Comparison of ENCODE assay signal across 10 mouse cellular contexts in the genomic region with DNA sequence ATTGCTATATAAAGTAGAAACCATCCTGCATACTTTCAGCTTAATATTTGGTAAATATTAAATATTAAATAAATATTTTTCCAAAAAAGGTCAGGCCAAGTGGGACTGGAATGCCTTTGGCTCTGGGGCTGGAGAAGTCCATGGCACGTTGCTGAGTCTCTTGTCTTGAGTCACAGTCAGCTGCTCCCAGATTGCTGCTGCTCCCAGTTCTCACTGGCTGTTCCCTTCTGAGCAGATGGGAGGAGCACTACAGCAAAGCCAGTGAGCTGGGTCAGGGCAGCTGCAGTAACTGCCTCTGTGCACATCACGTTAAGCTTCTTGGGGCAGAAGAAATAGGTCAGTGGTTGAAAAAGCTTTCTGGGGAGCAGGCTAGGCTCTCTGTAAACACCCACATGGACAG. TPM values are rescaled to one million over a fixed set of nuclear protein-coding genes. Genes with fewer than 3 reads are reported as not detected.
DNase-seq lines count a peak whose midpoint lies in the region; ATAC-seq and TF ChIP-seq lines count a peak whose summit lies in the region.
"Had no signal": no experiment of that assay in that cellular context is flagged by ENCODE, and none has a peak within 500 bp of the region (broad histone marks: within the 10 kb centered on the region; RNA-seq: fewer than 3 reads in every experiment).

No protein-coding gene starts in this region.

- H3K4me2 ChIP-seq in intestine, postnatal 0 days (replicated peaks; ENCODE audit: low read depth): no peak overlapping the region
- H3K4me2 ChIP-seq in stomach, embryonic 16.5 days (ENCODE audit: low read depth, low read length): no peak overlapping the region
- H3K4me2 ChIP-seq in midbrain, embryonic 16.5 days (ENCODE audit: low read length): no peak overlapping the region
- no peak overlapping the region for H3K4me2 ChIP-seq in forebrain, embryonic 13.5 days

- H3K27ac ChIP-seq in intestine, postnatal 0 days (ENCODE audit: low read depth, low read length): no peak overlapping the region
- peak overlapping the region; percentile 32 for H3K27ac ChIP-seq in stomach, embryonic 16.5 days (ENCODE audit: low read length)
- no peak overlapping the region for H3K27ac ChIP-seq in midbrain, embryonic 16.5 days (ENCODE audit: low read length)
- H3K27ac ChIP-seq in forebrain, embryonic 13.5 days: no peak overlapping the region

- 41% methylated on average over 2 of the region's 2 CpGs for WGBS in intestine, postnatal 0 days
- 25% methylated on average over 2 of the region's 2 CpGs for WGBS in stomach, embryonic 16.5 days
- WGBS in midbrain, embryonic 16.5 days: 37% methylated on average over 2 of the region's 2 CpGs
- WGBS in forebrain, embryonic 13.5 days: 51% methylated on average over 2 of the region's 2 CpGs

- no peaks in the 10 kb centered on the region for H3K9me3 ChIP-seq in intestine, postnatal 0 days (ENCODE audit: control insufficient read depth)
- no peaks in the 10 kb centered on the region for H3K9me3 ChIP-seq in stomach, embryonic 16.5 days (replicated peaks; ENCODE audit: control insufficient read depth, low read length)
- no peaks in the 10 kb centered on the region for H3K9me3 ChIP-seq in midbrain, embryonic 16.5 days (replicated peaks; ENCODE audit: control insufficient read depth, low read length, poor library complexity, severe bottlenecking)
- no peaks in the 10 kb centered on the region for H3K9me3 ChIP-seq in forebrain, embryonic 13.5 days (replicated peaks)

- H3K4me1 ChIP-seq in intestine, postnatal 0 days (replicated peaks; ENCODE audit: control insufficient read depth, insufficient read depth, low read length): no peaks in the 10 kb centered on the region
- H3K4me1 ChIP-seq in stomach, embryonic 16.5 days (ENCODE audit: control insufficient read depth, insufficient read depth, low read length): 0 out of 2 replicates have a peak, but pooled peaks cover 6% of the 10 kb centered on the region
- no peaks in the 10 kb centered on the region for H3K4me1 ChIP-seq in midbrain, embryonic 16.5 days (ENCODE audit: control insufficient read depth, insufficient read depth, low read length)
- no peaks in the 10 kb centered on the region for H3K4me1 ChIP-seq in forebrain, embryonic 13.5 days

- H3K36me3 ChIP-seq in intestine, postnatal 0 days (ENCODE audit: control insufficient read depth, insufficient read depth): no peaks in the 10 kb centered on the region
- H3K36me3 ChIP-seq in stomach, embryonic 16.5 days (ENCODE audit: control insufficient read depth, insufficient read depth, low read length): no peaks in the 10 kb centered on the region
- no peaks in the 10 kb centered on the region for H3K36me3 ChIP-seq in midbrain, embryonic 16.5 days (ENCODE audit: control insufficient read depth, insufficient read depth, low read length)
- no peaks in the 10 kb centered on the region for H3K36me3 ChIP-seq in forebrain, embryonic 13.5 days (ENCODE audit: poor library complexity, severe bottlenecking)

- H3K4me3 ChIP-seq in intestine, postnatal 0 days (ENCODE audit: low read depth, low read length): no peak overlapping the region
- H3K4me3 ChIP-seq in stomach, embryonic 16.5 days (replicated peaks; ENCODE audit: low read length): no peak overlapping the region
- no peak overlapping the region for H3K4me3 ChIP-seq in midbrain, embryonic 16.5 days (ENCODE audit: low read depth, low read length)
- no peak overlapping the region for H3K4me3 ChIP-seq in forebrain, embryonic 13.5 days

- no peak overlapping the region for H3K9ac ChIP-seq in intestine, postnatal 0 days (ENCODE audit: low read depth, low read length)
- H3K9ac ChIP-seq in stomach, embryonic 16.5 days (ENCODE audit: low read length): no peak overlapping the region
- H3K9ac ChIP-seq in midbrain, embryonic 16.5 days (ENCODE audit: low read depth, low read length): no peak overlapping the region
- no peak overlapping the region for H3K9ac ChIP-seq in forebrain, embryonic 13.5 days

- no peaks in the 10 kb centered on the region for H3K27me3 ChIP-seq in intestine, postnatal 0 days (replicated peaks; ENCODE audit: control insufficient read depth, insufficient read depth, low read length)
- no peaks in the 10 kb centered on the region for H3K27me3 ChIP-seq in stomach, embryonic 16.5 days (ENCODE audit: control insufficient read depth, insufficient read depth, low read length)
- H3K27me3 ChIP-seq in midbrain, embryonic 16.5 days (ENCODE audit: control insufficient read depth, insufficient read depth, low read depth, low read length): no peaks in the 10 kb centered on the region
- H3K27me3 ChIP-seq in forebrain, embryonic 13.5 days: no peaks in the 10 kb centered on the region

- TF ChIP-seq CTCF in intestine, postnatal 0 days (IDR thresholded peaks at IDR 0.05; ENCODE audit: low read depth): peak; percentile 34

- no peak for ATAC-seq in intestine, postnatal 0 days
- ATAC-seq in stomach, embryonic 16.5 days (ENCODE audit: insufficient read depth, low FRiP score): peak; percentile 70; the same call in 1 of the 2 replicates
- no peak for ATAC-seq in midbrain, embryonic 16.5 days
- ATAC-seq in forebrain, embryonic 13.5 days: no peak

- DNase-seq in adrenal gland, postnatal 10 days: peak; percentile 54
- no peak for DNase-seq in adrenal gland, adult 8-10 months
- peak; percentile 38 for DNase-seq in right cerebral cortex, adult 18-20 months
- DNase-seq in right cerebral cortex, postnatal 4 days: no peak
- DNase-seq: cerebellum, adult 9-10 months; thymus, postnatal 14 days had no signal

RNA-seq across cellular contexts. Expression of a gene that starts 7.2 kb away (rescaled TPM):
- 1 to 10 TPM; 2.7 to 3.5 TPM for total RNA-seq in adrenal gland, postnatal 10 days (2021)
- 1 to 10 TPM; 4.0 to 6.7 (median 5.4) TPM for total RNA-seq in adrenal gland, adult 8-10 months (2022)
- polyA plus RNA-seq in intestine, postnatal 0 days (2015; fragmentation: Nextera tagmentation; extraction: Ambion mirVana): 0.07 and 0.10 TPM in 2 replicates
- polyA plus RNA-seq in stomach, embryonic 16.5 days (2015; fragmentation: Nextera tagmentation; extraction: Ambion mirVana): 0.17 TPM in 1 of 2 replicates, not detected in the other
- polyA plus RNA-seq in midbrain, embryonic 16.5 days (2015; fragmentation: Nextera tagmentation; extraction: Ambion mirVana): 3.2 and 3.7 TPM in 2 replicates
- 0.50 and 0.89 TPM in 2 replicates for polyA plus RNA-seq in forebrain, embryonic 13.5 days (2015; fragmentation: Nextera tagmentation; extraction: Ambion mirVana)

RNA-seq across cellular contexts. Expression of a gene that starts 7.5 kb away (rescaled TPM):
- total RNA-seq in adrenal gland, postnatal 10 days (2021): 1 to 10 TPM; 3.9 to 7.7 TPM
- 10 to 100 TPM in 1 of 4 experiments, 1 to 10 TPM in 3; 6.5 to 10.4 (median 7.7) TPM for total RNA-seq in adrenal gland, adult 8-10 months (2022)
- 2.0 and 2.5 TPM in 2 replicates for polyA plus RNA-seq in intestine, postnatal 0 days (2015; fragmentation: Nextera tagmentation; extraction: Ambion mirVana)
- 2.9 and 4.4 TPM in 2 replicates for polyA plus RNA-seq in stomach, embryonic 16.5 days (2015; fragmentation: Nextera tagmentation; extraction: Ambion mirVana)
- polyA plus RNA-seq in midbrain, embryonic 16.5 days (2015; fragmentation: Nextera tagmentation; extraction: Ambion mirVana): 6.2 and 7.0 TPM in 2 replicates
- 3.6 and 3.7 TPM in 2 replicates for polyA plus RNA-seq in forebrain, embryonic 13.5 days (2015; fragmentation: Nextera tagmentation; extraction: Ambion mirVana)

RNA-seq across cellular contexts. Expression of a gene that starts 28.0 kb away (rescaled TPM):
- 10 to 100 TPM in 1 of 2 experiments, 1 to 10 TPM in 1; 9.2 to 22.2 TPM for total RNA-seq in adrenal gland, postnatal 10 days (2021)
- total RNA-seq in adrenal gland, adult 8-10 months (2022): 10 to 100 TPM; 13.5 to 20.4 (median 17.0) TPM
- polyA plus RNA-seq in intestine, postnatal 0 days (2015; fragmentation: Nextera tagmentation; extraction: Ambion mirVana): 12.9 and 16.6 TPM in 2 replicates
- 16.3 and 19.8 TPM in 2 replicates for polyA plus RNA-seq in stomach, embryonic 16.5 days (2015; fragmentation: Nextera tagmentation; extraction: Ambion mirVana)
- polyA plus RNA-seq in midbrain, embryonic 16.5 days (2015; fragmentation: Nextera tagmentation; extraction: Ambion mirVana): 4.4 and 5.1 TPM in 2 replicates
- polyA plus RNA-seq in forebrain, embryonic 13.5 days (2015; fragmentation: Nextera tagmentation; extraction: Ambion mirVana): 4.5 and 4.7 TPM in 2 replicates

Comparison
In these comparisons a context has a peak if more than half of its experiments do, and no peak if none do; other contexts are left out.
1. DNase-seq: peak in adrenal gland, postnatal 10 days (single experiment) and right cerebral cortex, adult 18-20 months (single experiment); none in adrenal gland, adult 8-10 months (single experiment) and right cerebral cortex, postnatal 4 days (single experiment).